Comparison of ENCODE assay signal across 8 mouse cellular contexts in genomic region chr5:137746851-137747325, GRCm38 (mm10). TPM values are rescaled to one million over a fixed set of nuclear protein-coding genes. Genes with fewer than 3 reads are reported as not detected.
DNase-seq lines count a peak whose midpoint lies in the region; ATAC-seq and TF ChIP-seq lines count a peak whose summit lies in the region.

No protein-coding gene starts in this region.

- no peaks in the 10 kb centered on the region for H3K36me3 ChIP-seq in kidney, adult 2 months (ENCODE audit: control insufficient read depth, insufficient read depth, low read length)
- H3K36me3 ChIP-seq in heart, embryonic 14.5 days (ENCODE audit: control insufficient read depth, insufficient read depth, low read length), result peaks cover 21% of the 10 kb centered on the region

- no peaks in the 10 kb centered on the region for H3K9me3 ChIP-seq in heart, embryonic 14.5 days (ENCODE audit: control insufficient read depth, low read length)

- 0 out of 2 replicates have a peak, but pooled peaks cover 6% of the 10 kb centered on the region for H3K4me1 ChIP-seq in kidney, adult 2 months (ENCODE audit: control insufficient read depth, insufficient read depth, low read length)
- peaks cover 23 to 45% of the 10 kb centered on the region in 2 experiments for H3K4me1 ChIP-seq in heart, embryonic 14.5 days (ENCODE audit: control insufficient read depth in 2 of 2, insufficient read depth in 2 of 2, low read length in 2 of 2)
- peaks cover 20% of the 10 kb centered on the region for H3K4me1 ChIP-seq in olfactory bulb, adult 2 months (ENCODE audit: control insufficient read depth, insufficient read depth, low read length)

- peak overlapping the region; percentile 99 for H3K4me2 ChIP-seq in heart, embryonic 14.5 days (ENCODE audit: low read length)

- H3K27ac ChIP-seq in kidney, adult 2 months (ENCODE audit: insufficient read depth, low read depth, low read length), result peak overlapping the region; percentile 78
- peak overlapping the region; percentile 96 to 98 for H3K27ac ChIP-seq in heart, embryonic 14.5 days (replicated peaks in 1 of 2; ENCODE audit: control insufficient read depth in 1 of 2, insufficient read depth in 1 of 2, low read depth in 2 of 2, low read length in 2 of 2)
- H3K27ac ChIP-seq in olfactory bulb, adult 2 months (ENCODE audit: insufficient read depth, low read depth, low read length), result peak overlapping the region; percentile 0; the same call in 1 of the 2 replicates

- no peak for TF ChIP-seq CTCF in kidney, adult 2 months (conservative IDR thresholded peaks at IDR 0.05; ENCODE audit: insufficient read depth, insufficient read length, low read depth, low read length)
- no peak for TF ChIP-seq CTCF in olfactory bulb, adult 2 months (IDR thresholded peaks at IDR 0.05; ENCODE audit: insufficient read depth, low read depth, low read length)

- no peak for ATAC-seq in heart, embryonic 14.5 days (ENCODE audit: insufficient number of reproducible peaks, insufficient read depth, low FRiP score, low read depth)
- ATAC-seq in CD4-positive, CD25-positive, alpha-beta regulatory T cell, adult 4 months, result no peak

- TF ChIP-seq POLR2A in kidney, adult 2 months (IDR thresholded peaks at IDR 0.05; ENCODE audit: low read depth, low read length), result no peak
- no peak for TF ChIP-seq POLR2A in olfactory bulb, adult 2 months (IDR thresholded peaks at IDR 0.05; ENCODE audit: insufficient read depth, low read depth, low read length)

- DNase-seq in kidney, adult 2 months, result no peak
- DNase-seq in kidney, adult 11 months, result no peak
- DNase-seq in adrenal gland, postnatal 25 days, result peak; percentile 43
- DNase-seq in liver, result peak; percentile 52
- DNase-seq in layer of hippocampus, adult 11-12 months (ENCODE audit: low spot score), result no peak

- no peaks in the 10 kb centered on the region for H3K27me3 ChIP-seq in kidney, adult 2 months (replicated peaks; ENCODE audit: control insufficient read depth, insufficient read depth, low read length)
- H3K27me3 ChIP-seq in heart, embryonic 14.5 days (ENCODE audit: control insufficient read depth, insufficient read depth, low read length), result no peaks in the 10 kb centered on the region

- peak overlapping the region; percentile 71 for H3K4me3 ChIP-seq in kidney, adult 2 months (ENCODE audit: insufficient read depth, low read depth, low read length)
- H3K4me3 ChIP-seq in heart, embryonic 14.5 days (ENCODE audit: control insufficient read depth in 1 of 2, insufficient read depth in 1 of 2, low read depth in 1 of 2, low read length in 2 of 2), result peak overlapping the region; percentile 87 to 88
- H3K4me3 ChIP-seq in olfactory bulb, adult 2 months (ENCODE audit: insufficient read depth, low read depth, low read length), result peak overlapping the region; percentile 63

- 2% methylated on average over 16 of the region's 16 CpGs for WGBS in kidney, adult 2 months
- WGBS in heart, embryonic 14.5 days, result under 1% methylated on average over 16 of the region's 16 CpGs
- WGBS in olfactory bulb, adult 2 months, result 4% methylated on average over 16 of the region's 16 CpGs

- H3K9ac ChIP-seq in heart, embryonic 14.5 days (ENCODE audit: low read length), result peak overlapping the region; percentile 90

RNA-seq across cellular contexts. Expression of gene Tsc22d4, which starts 1.4 kb away (rescaled TPM):
- polyA plus RNA-seq in kidney, adult 2 months (2012; rRNA removed), result 71.2 and 78.4 TPM in 2 replicates
- total RNA-seq in adrenal gland, postnatal 25 days (2021), result 86.0 and 104 TPM in 2 replicates
- polyA plus RNA-seq in heart, embryonic 14.5 days (2014; fragmentation: Nextera tagmentation; extraction: Ambion mirVana), result 144 and 147 TPM in 2 replicates
- polyA plus RNA-seq in olfactory bulb, adult 2 months (2012; ENCODE audit: insufficient read depth, insufficient read length, low replicate concordance, missing spikeins), result 483 TPM in 1 of 2 replicates, not detected in the other
- polyA plus RNA-seq in CD4-positive, CD25-positive, alpha-beta regulatory T cell, adult 4 months (2017; shearing (Covaris generic)), result 10 to 100 TPM; 49.6 to 62.4 TPM

RNA-seq across cellular contexts. Expression of gene Nyap1, which starts 5.5 kb away (rescaled TPM):
- polyA plus RNA-seq in kidney, adult 2 months (2012; rRNA removed), result 3.1 and 4.1 TPM in 2 replicates
- total RNA-seq in adrenal gland, postnatal 25 days (2021), result 3.0 and 5.6 TPM in 2 replicates
- 0.57 and 1.00 TPM in 2 replicates for polyA plus RNA-seq in heart, embryonic 14.5 days (2014; fragmentation: Nextera tagmentation; extraction: Ambion mirVana)
- polyA plus RNA-seq in olfactory bulb, adult 2 months (2012; ENCODE audit: insufficient read depth, insufficient read length, low replicate concordance, missing spikeins), result not detected in 2 replicates
- polyA plus RNA-seq in CD4-positive, CD25-positive, alpha-beta regulatory T cell, adult 4 months (2017; shearing (Covaris generic)), result under 1 TPM in 1 of 2 experiments, not detected in 1; 0.11 TPM

RNA-seq across cellular contexts. Expression of gene Ppp1r35, which starts 31.8 kb away (rescaled TPM):
- 30.6 and 36.6 TPM in 2 replicates for polyA plus RNA-seq in kidney, adult 2 months (2012; rRNA removed)
- 30.9 and 34.0 TPM in 2 replicates for total RNA-seq in adrenal gland, postnatal 25 days (2021)
- polyA plus RNA-seq in heart, embryonic 14.5 days (2014; fragmentation: Nextera tagmentation; extraction: Ambion mirVana), result 29.8 and 36.7 TPM in 2 replicates
- polyA plus RNA-seq in olfactory bulb, adult 2 months (2012; ENCODE audit: insufficient read depth, insufficient read length, low replicate concordance, missing spikeins), result not detected in 2 replicates
- 1 to 10 TPM; 6.9 to 7.0 TPM for polyA plus RNA-seq in CD4-positive, CD25-positive, alpha-beta regulatory T cell, adult 4 months (2017; shearing (Covaris generic))

RNA-seq across cellular contexts. Expression of gene Mepce, which starts 40.6 kb away (rescaled TPM):
- polyA plus RNA-seq in kidney, adult 2 months (2012; rRNA removed), result 41.0 and 42.9 TPM in 2 replicates
- 58.3 and 66.5 TPM in 2 replicates for total RNA-seq in adrenal gland, postnatal 25 days (2021)
- polyA plus RNA-seq in heart, embryonic 14.5 days (2014; fragmentation: Nextera tagmentation; extraction: Ambion mirVana), result 7.9 and 9.2 TPM in 2 replicates
- polyA plus RNA-seq in olfactory bulb, adult 2 months (2012; ENCODE audit: insufficient read depth, insufficient read length, low replicate concordance, missing spikeins), result not detected in 2 replicates
- polyA plus RNA-seq in CD4-positive, CD25-positive, alpha-beta regulatory T cell, adult 4 months (2017; shearing (Covaris generic)), result 10 to 100 TPM; 27.5 to 32.3 TPM

RNA-seq across cellular contexts. Expression of gene Zcwpw1, which starts 40.7 kb away (rescaled TPM):
- polyA plus RNA-seq in kidney, adult 2 months (2012; rRNA removed), result 1.6 and 2.5 TPM in 2 replicates
- 3.6 and 5.2 TPM in 2 replicates for total RNA-seq in adrenal gland, postnatal 25 days (2021)
- 7.3 and 7.6 TPM in 2 replicates for polyA plus RNA-seq in heart, embryonic 14.5 days (2014; fragmentation: Nextera tagmentation; extraction: Ambion mirVana)
- not detected in 2 replicates for polyA plus RNA-seq in olfactory bulb, adult 2 months (2012; ENCODE audit: insufficient read depth, insufficient read length, low replicate concordance, missing spikeins)
- polyA plus RNA-seq in CD4-positive, CD25-positive, alpha-beta regulatory T cell, adult 4 months (2017; shearing (Covaris generic)), result 10 to 100 TPM; 15.2 to 24.8 TPM

Comparison
In these comparisons a context has a peak if more than half of its experiments do, and no peak if none do; other contexts are left out.
1. DNase-seq: peak in adrenal gland, postnatal 25 days (single experiment) and liver (single experiment); none in kidney, adult 2 months (single experiment), kidney, adult 11 months (single experiment) and layer of hippocampus, adult 11-12 months (single experiment).
2. H3K27ac ChIP-seq: peak in every context shown above with its lines; median percentile 97 in heart, embryonic 14.5 days; 78 in kidney, adult 2 months; 0 in olfactory bulb, adult 2 months.
3. Peak in every context shown above with its lines, with median percentiles within 50 percentile points of each other: H3K4me3 ChIP-seq.